Mouse (Mus musculus) cortical plate, adult 2 months (tissue): ENCODE results near the gene Atf7ip.

Experiments used
- CTCF ChIP-seq: fragments of 200-500 bp; IDR thresholded peaks from 2 replicates; pipeline ENCODE4 v1.5.1; 2011; ENCODE audit warnings: mild to moderate bottlenecking, control low read depth, low read length; ENCODE audit not compliant: insufficient read depth; ENCODE audit errors: extremely low read depth
- POLR2A ChIP-seq: fragments of 200-500 bp; IDR thresholded peaks from 2 replicates; pipeline ENCODE4 v1.6.1; 2011; ENCODE audit warnings: mild to moderate bottlenecking, low read length, control low read depth; ENCODE audit not compliant: insufficient read depth; ENCODE audit errors: extremely low read depth

- no peak for TF ChIP-seq POLR2A
- no peak for TF ChIP-seq CTCF
These were observed 49.0 kb downstream of the Atf7ip start for GRCm38 (mm10) chr6:136554774-136555522.
